Comparison of ENCODE assay signal across 17 mouse cellular contexts in genomic region chr16:96711935-96712334, GRCm38 (mm10).
DNase-seq lines count a peak whose midpoint lies in the region; ATAC-seq and TF ChIP-seq lines count a peak whose summit lies in the region.
"Had no signal": no experiment of that assay in that cellular context is flagged by ENCODE, and none has a peak within 500 bp of the region (broad histone marks: within the 10 kb centered on the region; RNA-seq: fewer than 3 reads in every experiment).

No protein-coding gene starts in this region.

- H3K9ac ChIP-seq in neural tube, embryonic 15.5 days (replicated peaks) = no peak overlapping the region
- no peak overlapping the region for H3K9ac ChIP-seq in limb, embryonic 11.5 days (ENCODE audit: low read length)
- no peak overlapping the region for H3K9ac ChIP-seq in forebrain, postnatal 0 days
- H3K9ac ChIP-seq: limb, embryonic 12.5 days; liver, postnatal 0 days had no signal

- H3K36me3 ChIP-seq in neural tube, embryonic 15.5 days = peaks cover 25% of the 10 kb centered on the region
- no peaks in the 10 kb centered on the region for H3K36me3 ChIP-seq in limb, embryonic 11.5 days (ENCODE audit: control insufficient read depth, insufficient read depth, low read length)
- peaks cover 16% of the 10 kb centered on the region; the same call in 1 of the 2 replicates for H3K36me3 ChIP-seq in forebrain, postnatal 0 days (ENCODE audit: insufficient read depth)
- H3K36me3 ChIP-seq: limb, embryonic 12.5 days had no signal

- H3K4me2 ChIP-seq in neural tube, embryonic 15.5 days = no peak overlapping the region
- no peak overlapping the region for H3K4me2 ChIP-seq in limb, embryonic 11.5 days (ENCODE audit: low read depth, severe bottlenecking)
- H3K4me2 ChIP-seq in forebrain, postnatal 0 days (ENCODE audit: low read depth) = no peak overlapping the region
- H3K4me2 ChIP-seq: limb, embryonic 12.5 days had no signal

- H3K4me1 ChIP-seq in neural tube, embryonic 15.5 days = no peaks in the 10 kb centered on the region
- no peaks in the 10 kb centered on the region for H3K4me1 ChIP-seq in limb, embryonic 11.5 days (ENCODE audit: control insufficient read depth, insufficient read depth, low read length)
- no peaks in the 10 kb centered on the region for H3K4me1 ChIP-seq in forebrain, postnatal 0 days (ENCODE audit: insufficient read depth)
- H3K4me1 ChIP-seq: limb, embryonic 12.5 days had no signal

- no peak for TF ChIP-seq CTCF in forebrain, postnatal 0 days (IDR thresholded peaks at IDR 0.05; ENCODE audit: low read depth)

- H3K9me3 ChIP-seq in neural tube, embryonic 15.5 days (replicated peaks) = no peaks in the 10 kb centered on the region
- H3K9me3 ChIP-seq in limb, embryonic 11.5 days (ENCODE audit: control insufficient read depth, low read length) = no peaks in the 10 kb centered on the region
- H3K9me3 ChIP-seq in forebrain, postnatal 0 days (ENCODE audit: low read length) = no peaks in the 10 kb centered on the region
- H3K9me3 ChIP-seq: limb, embryonic 12.5 days had no signal

- no peak overlapping the region for H3K27ac ChIP-seq in neural tube, embryonic 15.5 days (replicated peaks)
- no peak overlapping the region for H3K27ac ChIP-seq in limb, embryonic 11.5 days (replicated peaks; ENCODE audit: low read depth, low read length)
- H3K27ac ChIP-seq in forebrain, postnatal 0 days (ENCODE audit: low read depth, low read length) = no peak overlapping the region
- H3K27ac ChIP-seq: limb, embryonic 12.5 days; macrophage had no signal

- 61% methylated on average over 4 of the region's 4 CpGs for WGBS in neural tube, embryonic 15.5 days
- 47% methylated on average over 4 of the region's 4 CpGs for WGBS in limb, embryonic 11.5 days
- WGBS in forebrain, postnatal 0 days = 56% methylated on average over 4 of the region's 4 CpGs

- peak; percentile 32 for DNase-seq in neural tube, embryonic 10.5 days (ENCODE audit: extremely low spot score, low spot score)
- DNase-seq in embryo, embryonic 10.5 days (ENCODE audit: low spot score) = peak; percentile 62
- peak; percentile 68 for DNase-seq in limb, embryonic 11.5 days (ENCODE audit: low spot score)
- DNase-seq in adrenal gland, postnatal 36 days = no peak
- DNase-seq in forebrain, postnatal 0 days = no peak
- DNase-seq: adrenal gland, adult 8-10 months; gastrocnemius, postnatal 36 days; kidney, postnatal 25 days; layer of hippocampus, postnatal 36 days; liver, postnatal 0 days; right cerebral cortex, postnatal 25 days; thymus, adult 2 months had no signal

- H3K4me3 ChIP-seq in neural tube, embryonic 15.5 days (replicated peaks) = no peak overlapping the region
- no peak overlapping the region for H3K4me3 ChIP-seq in limb, embryonic 11.5 days (ENCODE audit: low read depth, low read length)
- no peak overlapping the region for H3K4me3 ChIP-seq in forebrain, postnatal 0 days (ENCODE audit: low read depth, low read length)
- H3K4me3 ChIP-seq: limb, embryonic 12.5 days had no signal

- no peak for ATAC-seq in neural tube, embryonic 15.5 days (ENCODE audit: low FRiP score)
- no peak for ATAC-seq in limb, embryonic 11.5 days (ENCODE audit: insufficient number of reproducible peaks, low FRiP score, low TSS enrichment, low read depth)
- no peak for ATAC-seq in forebrain, postnatal 0 days
- ATAC-seq in inflammation-experienced regulatory T-cells, adult 6 months = no peak
- ATAC-seq: hindbrain, embryonic 16.5 days; liver, postnatal 0 days had no signal

- H3K27me3 ChIP-seq in neural tube, embryonic 15.5 days (replicated peaks) = no peaks in the 10 kb centered on the region
- H3K27me3 ChIP-seq in limb, embryonic 11.5 days (ENCODE audit: control insufficient read depth, insufficient read depth, low read length) = no peaks in the 10 kb centered on the region
- H3K27me3 ChIP-seq in forebrain, postnatal 0 days (ENCODE audit: insufficient read depth, low read length) = no peaks in the 10 kb centered on the region
- H3K27me3 ChIP-seq: limb, embryonic 12.5 days had no signal

Comparison
In these comparisons a context has a peak if more than half of its experiments do, and no peak if none do; other contexts are left out.
1. DNase-seq: peak in neural tube, embryonic 10.5 days (single experiment), embryo, embryonic 10.5 days (single experiment) and limb, embryonic 11.5 days (single experiment); none in adrenal gland, postnatal 36 days (0 of 2) and forebrain, postnatal 0 days (single experiment).